Mouse (Mus musculus): ENCODE data around the gene Efcab6. TPM values are rescaled to one million over a fixed set of nuclear protein-coding genes. Genes with fewer than 3 reads are reported as not detected.

The Efcab6 gene
- total RNA-seq, 2 experiments from 2014 or later, result 4.7 to 5.0 TPM

DNA sequence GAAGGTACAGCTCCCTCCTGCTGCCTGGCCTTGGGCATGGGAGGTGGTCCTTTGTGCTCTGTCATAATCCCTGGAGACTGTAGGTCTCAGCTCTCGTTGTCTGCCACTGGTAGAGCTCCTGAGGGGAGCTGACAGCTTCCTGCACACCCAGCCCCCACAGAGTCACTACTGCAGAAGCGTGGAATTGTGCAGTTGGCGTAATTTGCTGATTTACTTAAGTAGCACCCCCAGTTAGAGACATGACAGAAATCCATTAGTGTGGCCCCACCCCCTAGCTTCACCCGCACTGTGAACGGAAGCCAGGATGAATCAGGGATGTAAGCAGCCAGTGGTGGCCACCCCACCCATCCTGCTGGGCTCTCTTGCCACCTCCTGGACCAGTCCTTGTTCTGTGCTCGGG is 232.9 kb downstream of the Efcab6 start:
- intact Hi-C loops (cut with DNase I), result no loop called here
- no peak for DNase-seq

DNA sequence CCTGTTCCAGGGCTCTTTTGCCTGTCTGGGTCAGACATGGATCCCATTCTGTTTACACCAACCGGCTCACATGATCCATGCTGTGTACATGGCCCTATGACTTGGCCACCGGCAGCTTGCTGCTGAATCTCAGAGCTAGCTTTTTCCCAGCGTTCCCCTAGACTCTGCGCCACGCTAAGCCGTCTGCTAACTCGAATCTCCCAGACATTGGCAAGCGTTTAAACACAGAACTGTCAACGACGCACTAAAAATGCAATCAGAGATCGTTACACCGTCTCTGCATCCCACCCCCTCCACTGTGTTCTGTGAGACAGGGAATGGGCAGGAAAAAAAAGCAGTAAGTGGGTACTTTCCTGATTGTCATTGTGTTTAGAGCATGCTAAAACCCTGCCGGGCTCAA is 236.0 kb downstream of the Efcab6 start:
- no peak for DNase-seq
- intact Hi-C loops (cut with DNase I), result no loop called here

DNA sequence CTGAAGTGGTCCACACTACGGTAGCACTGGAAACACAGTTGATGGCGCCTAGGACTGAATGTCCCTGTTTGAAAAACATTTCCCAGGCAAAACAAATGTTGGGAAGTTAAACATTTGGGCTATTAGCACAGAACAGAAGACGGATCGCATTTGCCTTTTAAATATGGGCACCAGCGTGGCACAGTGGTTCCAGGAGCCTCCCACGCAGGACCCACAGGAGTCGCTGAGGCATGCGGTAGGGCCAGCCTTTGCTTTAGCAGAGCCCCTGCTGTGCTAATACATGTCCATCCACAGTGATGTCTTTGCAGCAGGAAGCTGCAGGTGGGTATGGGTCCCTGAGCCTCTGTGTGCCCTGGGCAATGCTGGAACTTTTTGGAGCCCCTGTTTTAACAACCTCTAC is 237.2 kb downstream of the Efcab6 start:
- intact Hi-C loops (cut with DNase I), result no loop called here
- DNase-seq, result no peak

Other genes starting within 250 kb of the Efcab6 start
- not detected for gene Sult4a1, start 40.4 kb upstream of the Efcab6 start, total RNA-seq (2021)
- gene Pnpla5, start 57.8 kb upstream of the Efcab6 start, total RNA-seq (2021), result not detected
- gene Pnpla3, start 102.5 kb upstream of the Efcab6 start, total RNA-seq (2021), result 1 to 10 TPM; 3.8 to 5.9 TPM
- 100 to 1,000 TPM; 169 to 174 TPM for gene Samm50, start 126.9 kb upstream of the Efcab6 start, total RNA-seq (2021)
- 10 to 100 TPM; 45.8 to 49.5 TPM for gene Parvb, start 166.7 kb upstream of the Efcab6 start, total RNA-seq (2021)